Mouse (Mus musculus) cortical plate, adult 2 months (tissue): ENCODE data around the gene Gata3.

Source experiments
- CTCF ChIP-seq: fragments of 200-500 bp; IDR thresholded peaks from 2 replicates; pipeline ENCODE4 v1.5.1; 2011; ENCODE audit warnings: mild to moderate bottlenecking, control low read depth, low read length; ENCODE audit not compliant: insufficient read depth; ENCODE audit errors: extremely low read depth
- POLR2A ChIP-seq: fragments of 200-500 bp; IDR thresholded peaks from 2 replicates; pipeline ENCODE4 v1.6.1; 2011; ENCODE audit warnings: mild to moderate bottlenecking, low read length, control low read depth; ENCODE audit not compliant: insufficient read depth; ENCODE audit errors: extremely low read depth

DNA sequence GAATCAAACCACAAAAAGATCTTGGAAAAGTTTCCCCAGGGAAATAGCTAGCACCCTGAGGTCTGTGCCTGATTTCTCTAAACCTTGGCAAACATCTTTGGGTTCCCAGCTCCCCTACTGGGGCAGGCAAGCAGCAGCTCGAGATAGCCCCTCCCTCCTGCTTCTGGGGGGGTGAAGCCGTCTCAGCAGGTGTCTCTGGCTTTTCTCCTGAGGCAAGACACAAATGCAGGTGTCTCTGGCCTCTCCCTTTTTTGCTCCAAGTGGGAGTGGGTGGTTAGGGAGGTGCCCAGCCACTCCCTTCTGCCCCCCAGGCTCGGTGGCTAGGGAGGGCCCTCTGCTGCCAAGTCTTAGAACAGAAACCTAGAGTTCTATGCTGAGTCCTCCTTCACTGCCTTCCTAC, 62.2 kb downstream of the Gata3 start:
- no peak for TF ChIP-seq POLR2A
- TF ChIP-seq CTCF: no peak
